Mouse (Mus musculus) small intestine, adult 2 months (tissue): ENCODE results near the gene Aurkb. TPM values are rescaled to one million over a fixed set of nuclear protein-coding genes. Genes with fewer than 3 reads are reported as not detected.
"Not testable (repeated sequence)": the region's sequence is repeated elsewhere in the genome, so short reads cannot be mapped to it uniquely, and the experiment has no call there.

Experiments
- H3K27ac ChIP-seq: fragments of 200-500 bp; 2 replicates; pipeline ENCODE4 v1.5.1; 2012; ENCODE audit warnings: low read depth, low read length, control low read depth, inconsistent platforms; ENCODE audit not compliant: insufficient read depth
- H3K27me3 ChIP-seq: fragments of 200-500 bp; 2 replicates; pipeline ENCODE4 v1.6.1; 2012; ENCODE audit warnings: mild to moderate bottlenecking, moderate library complexity, low read length, inconsistent platforms; ENCODE audit not compliant: control insufficient read depth, insufficient read depth
- H3K36me3 ChIP-seq: fragments of 200-500 bp; 2 replicates; pipeline ENCODE4 v1.6.1; 2012; ENCODE audit warnings: mild to moderate bottlenecking, low read length, control low read depth, inconsistent platforms; ENCODE audit not compliant: control insufficient read depth, insufficient read depth
- H3K4me1 ChIP-seq: fragments of 200-500 bp; 2 replicates; pipeline ENCODE4 v1.6.1; 2012; ENCODE audit warnings: low read length, inconsistent platforms, mixed read lengths; ENCODE audit not compliant: control insufficient read depth, insufficient read depth, insufficient read length
- H3K4me3 ChIP-seq: fragments of 200-500 bp; 2 replicates; pipeline ENCODE4 v1.5.1; 2012; ENCODE audit warnings: low read depth, mild to moderate bottlenecking, control low read depth, inconsistent platforms, low read length, moderate library complexity
- CTCF ChIP-seq: fragments of 200-500 bp; IDR thresholded peaks from 2 replicates; pipeline ENCODE4 v1.5.1; 2012; ENCODE audit warnings: low read depth, mild to moderate bottlenecking, control low read depth, inconsistent platforms, low read length, moderate library complexity, mixed read lengths; ENCODE audit not compliant: insufficient replicate concordance, insufficient read length; ENCODE audit errors: extremely low read depth
- POLR2A ChIP-seq: fragments of 200-500 bp; IDR thresholded peaks from 2 replicates; pipeline ENCODE4 v1.6.1; 2012; ENCODE audit warnings: low read depth, mild to moderate bottlenecking, control low read depth, inconsistent platforms, low read length, moderate library complexity
- WGBS: fragments of 180-500 bp; shearing (Covaris S2); methylation state at CpG from one replicate; pipeline ENCODE4 v1.1.7; 2018; 5-methylcytosine and 5-hydroxymethylcytosine counted together
- polyA plus RNA-seq: library from polyadenylated mRNA; depleted of rRNA; stranded (reverse); fragments of >200 nt; gene quantifications from 2 replicates; pipeline ENCODE4 v1.2.3, GENCODE M21; 2012; rRNA removed

The Aurkb gene
- 15.5 and 30.8 TPM in 2 replicates for polyA plus RNA-seq

DNA sequence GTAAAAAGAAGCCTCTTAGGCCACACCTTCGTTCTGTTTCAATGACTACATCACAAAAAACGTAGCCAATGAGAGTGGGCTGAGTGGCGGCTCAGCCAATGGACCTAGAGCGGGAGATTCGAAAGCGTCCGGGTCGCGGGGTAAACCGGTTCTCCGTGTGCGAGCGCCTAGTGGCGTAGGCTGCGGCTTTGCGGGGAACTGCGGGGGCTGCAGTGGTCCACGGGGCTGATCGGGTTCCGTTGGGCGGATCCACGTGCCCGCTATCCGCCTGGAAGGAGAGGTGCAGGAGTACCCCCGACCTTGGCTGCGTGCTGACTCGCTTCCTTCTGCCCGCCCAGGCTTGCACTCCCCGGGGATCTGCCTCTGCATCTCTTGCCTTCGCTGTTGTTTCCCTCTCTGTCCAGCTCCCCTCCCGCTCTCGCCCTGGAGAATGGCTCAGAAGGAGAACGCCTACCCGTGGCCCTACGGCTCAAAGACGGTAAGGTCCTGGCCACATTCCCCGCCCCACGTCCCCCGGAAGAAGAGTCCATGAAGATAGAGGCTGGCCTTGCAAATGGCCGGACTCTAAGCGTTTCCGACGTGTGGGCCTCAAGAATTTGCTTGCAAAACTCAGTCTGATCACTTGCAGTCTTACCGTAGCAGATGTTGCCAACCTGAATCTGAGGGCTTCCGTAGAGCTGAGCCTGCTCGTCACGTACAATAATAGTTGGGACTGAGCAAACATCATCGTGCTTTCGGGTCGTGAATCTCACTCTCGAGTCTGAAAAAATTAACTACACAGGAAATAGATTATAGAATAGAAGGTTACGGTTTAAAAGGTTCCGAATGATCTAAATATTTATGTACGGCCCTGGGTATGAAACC lies at the start of gene Aurkb:
Gene Aurkb (plus strand): TSS at position 117 of the 864 bp plus-strand sequence.
- Histone ChIP-seq H3K36me3 (peaks cover 4% of the 10 kb centered on the region; the same call in 1 of the 2 replicates), H3K4me3 (peak within 1 kb of the TSS; percentile 95), H3K27ac (peak within 1 kb of the TSS; percentile 58), H3K27me3 (no peaks in the 10 kb centered on the region), H3K4me1 (peaks cover 3% of the 10 kb centered on the region; the same call in 1 of the 2 replicates)
- WGBS, result under 1% methylated on average over 54 of the region's 54 CpGs
- no peak for TF ChIP-seq POLR2A
- TF ChIP-seq CTCF, result no peak

GRCm38 (mm10) chr11:68997080-68997479 lies 48.4 kb upstream of the Aurkb start:
- Histone ChIP-seq H3K4me3 (no peak overlapping the region), H3K4me1 (no peaks in the 10 kb centered on the region), H3K36me3 (peaks cover 44% of the 10 kb centered on the region), H3K27me3 (no peaks in the 10 kb centered on the region), H3K27ac (no peak overlapping the region)
- no peak for TF ChIP-seq CTCF
- TF ChIP-seq POLR2A, result no peak
- 77% methylated on average over 4 of the region's 4 CpGs for WGBS

GRCm38 (mm10) chr11:69002782-69003181 lies 42.7 kb upstream of the Aurkb start:
- 88% methylated on average over 4 of the region's 4 CpGs for WGBS
- not testable (repeated sequence) for H3K4me3 ChIP-seq, H3K4me1 ChIP-seq, H3K27ac ChIP-seq, H3K27me3 ChIP-seq
- peaks cover 33% of the 10 kb centered on the region for H3K36me3 ChIP-seq

DNA sequence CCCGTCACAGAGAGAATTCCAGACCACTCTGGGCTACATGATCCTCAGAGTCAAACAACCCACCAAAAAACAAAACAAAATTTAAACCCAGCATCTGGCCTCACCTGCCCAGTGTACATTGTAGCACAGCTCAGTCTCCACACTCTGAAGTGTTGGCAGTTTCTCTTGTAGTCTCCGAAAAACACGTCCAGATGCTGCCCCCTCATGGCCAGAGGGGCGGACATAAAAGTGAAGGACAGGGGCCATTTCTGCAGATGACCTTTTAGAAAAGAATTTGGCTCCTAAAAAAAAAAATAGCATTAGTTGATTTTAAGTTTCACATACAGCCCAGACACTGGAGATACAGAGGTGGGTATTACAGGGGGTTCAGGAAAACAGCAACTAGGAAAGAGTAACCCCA lies 41.9 kb upstream of the Aurkb start:
- Histone ChIP-seq H3K4me3 (no peak overlapping the region), H3K27ac (no peak overlapping the region), H3K27me3 (no peaks in the 10 kb centered on the region), H3K4me1 (no peaks in the 10 kb centered on the region), H3K36me3 (peaks cover 30% of the 10 kb centered on the region)
- TF ChIP-seq POLR2A (no peak), CTCF (peak; percentile 9; the same call in 1 of the 2 replicates)
- WGBS, result 59% methylated on average over 4 of the region's 4 CpGs

GRCm38 (mm10) chr11:69005193-69005592 lies 40.3 kb upstream of the Aurkb start:
- no peak for TF ChIP-seq CTCF
- no peak for TF ChIP-seq POLR2A
- Histone ChIP-seq H3K36me3 (peaks cover 19% of the 10 kb centered on the region), H3K4me3 (no peak overlapping the region), H3K4me1 (no peaks in the 10 kb centered on the region), H3K27ac (no peak overlapping the region), H3K27me3 (no peaks in the 10 kb centered on the region)
- WGBS, result 82% methylated on average over 7 of the region's 7 CpGs

GRCm38 (mm10) chr11:69006575-69006974 lies 38.9 kb upstream of the Aurkb start:
- H3K4me1 ChIP-seq, H3K27ac ChIP-seq, H3K27me3 ChIP-seq, H3K36me3 ChIP-seq, H3K4me3 ChIP-seq: not testable (repeated sequence)

GRCm38 (mm10) chr11:69008182-69009121 lies 37.0 kb upstream of the Aurkb start, which contains the start of gene Pfas:
Gene Pfas (minus strand): TSS chr11:69008460.
- H3K4me1 ChIP-seq, result peaks cover 2% of the 10 kb centered on the region; the same call in 1 of the 2 replicates
- 9% methylated on average over 38 of the region's 38 CpGs for WGBS
- H3K4me3 ChIP-seq, result peak within 1 kb of the TSS; percentile 99
- H3K36me3 ChIP-seq, result no peaks in the 10 kb centered on the region
- TF ChIP-seq CTCF (no peak), POLR2A (peak; percentile 38; the same call in 1 of the 2 replicates)
- peak within 1 kb of the TSS; percentile 13; the same call in 1 of the 2 replicates for H3K27ac ChIP-seq
- no peaks in the 10 kb centered on the region for H3K27me3 ChIP-seq
